Mouse (Mus musculus) adrenal gland, postnatal 4 days (tissue): Measurements from ENCODE around the gene Hnrnpa3. TPM values are rescaled to one million over a fixed set of nuclear protein-coding genes. Genes with fewer than 3 reads are reported as not detected.

Experiments
- DNase-seq, 2 experiments: peaks; one replicate each; pipeline ENCODE4 v3.0.0; 2021 to 2022; ENCODE audit warnings: low spot score in 2 of 2, mixed read lengths in 2 of 2
- microRNA-seq: library from miRNA; unstranded; fragments of <30 nt; microRNA quantifications from one replicate; pipeline ENCODE4 v1.2.0, GENCODE M21; 2021
- total RNA-seq, 2 experiments: library from RNA; stranded (reverse); gene quantifications; 2 replicates each; pipeline ENCODE4 v1.2.3; 2021

Gene Hnrnpa3
- total RNA-seq, 2 experiments from 2014 or later: 525 to 570 TPM

- DNase-seq: no peak
These were observed 42.9 kb downstream of the Hnrnpa3 start for GRCm38 (mm10) chr2:75701822-75702587.

- DNase-seq: no peak
These were observed 43.5 kb downstream of the Hnrnpa3 start for GRCm38 (mm10) chr2:75702588-75702976.

- peak; percentile 70 to 86 for DNase-seq
These were observed 44.5 kb downstream of the Hnrnpa3 start for GRCm38 (mm10) chr2:75703375-75704181.

- DNase-seq: peak; percentile 95 to 98
These were observed 45.4 kb downstream of the Hnrnpa3 start, which contains the start of gene Nfe2l2 for GRCm38 (mm10) chr2:75704234-75705161. TSS of gene Nfe2l2 (minus strand) at chr2:75704641.

DNA sequence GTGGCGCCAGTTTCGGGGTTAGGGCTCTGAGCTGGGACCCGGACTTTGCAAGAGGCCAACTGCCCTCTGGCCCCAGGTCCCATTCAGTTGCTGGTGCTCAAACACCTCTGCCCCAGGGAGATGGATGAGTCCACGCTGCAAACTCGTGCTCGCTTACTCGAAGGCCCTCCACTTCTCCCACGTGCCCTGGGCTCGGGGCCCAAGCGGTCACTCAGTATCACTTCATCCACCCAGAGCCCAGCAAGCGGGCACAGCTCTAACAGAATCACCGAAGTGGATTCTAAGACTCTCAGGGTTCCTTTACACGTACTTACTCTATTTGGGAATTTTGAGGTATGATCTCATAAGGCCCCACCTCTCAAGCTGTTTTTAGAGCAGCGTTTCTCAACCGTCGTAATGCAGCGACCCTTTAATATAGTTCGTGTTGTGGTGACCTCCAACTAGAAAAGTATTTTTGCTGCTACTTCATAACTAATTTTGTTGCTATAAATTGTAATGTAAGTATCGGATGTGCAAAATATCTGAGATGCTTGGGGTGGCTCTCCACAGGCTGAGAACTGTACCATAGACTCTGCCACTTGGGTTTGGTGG lies 46.2 kb downstream of the Hnrnpa3 start:
- DNase-seq: no peak

- DNase-seq: no peak
These were observed 47.4 kb downstream of the Hnrnpa3 start for GRCm38 (mm10) chr2:75706435-75706834.

- no peak for DNase-seq
These were observed 48.4 kb downstream of the Hnrnpa3 start for GRCm38 (mm10) chr2:75707420-75707819.

DNA sequence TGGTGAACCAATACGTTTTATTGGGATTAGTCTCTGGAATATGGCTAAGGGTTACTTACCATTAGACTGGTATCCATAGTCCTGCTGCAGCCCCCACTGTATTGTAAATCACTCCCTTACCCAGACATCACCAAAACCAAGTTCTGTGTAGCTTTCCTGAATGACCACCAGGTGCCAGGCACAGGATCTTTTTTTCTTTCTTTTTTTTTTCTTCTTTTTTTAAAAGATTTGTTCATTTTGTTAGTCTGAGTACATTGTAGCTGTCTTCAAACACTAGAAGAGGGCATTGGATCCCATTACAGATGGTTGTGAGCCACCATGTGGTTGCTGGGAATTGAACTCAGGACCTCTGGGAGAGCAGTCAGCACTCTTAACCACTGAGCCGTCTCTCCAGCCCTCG lies 54.0 kb downstream of the Hnrnpa3 start:
- no peak for DNase-seq

GRCm38 (mm10) chr2:75714766-75715165 lies 55.7 kb downstream of the Hnrnpa3 start:
- DNase-seq: no peak

DNA sequence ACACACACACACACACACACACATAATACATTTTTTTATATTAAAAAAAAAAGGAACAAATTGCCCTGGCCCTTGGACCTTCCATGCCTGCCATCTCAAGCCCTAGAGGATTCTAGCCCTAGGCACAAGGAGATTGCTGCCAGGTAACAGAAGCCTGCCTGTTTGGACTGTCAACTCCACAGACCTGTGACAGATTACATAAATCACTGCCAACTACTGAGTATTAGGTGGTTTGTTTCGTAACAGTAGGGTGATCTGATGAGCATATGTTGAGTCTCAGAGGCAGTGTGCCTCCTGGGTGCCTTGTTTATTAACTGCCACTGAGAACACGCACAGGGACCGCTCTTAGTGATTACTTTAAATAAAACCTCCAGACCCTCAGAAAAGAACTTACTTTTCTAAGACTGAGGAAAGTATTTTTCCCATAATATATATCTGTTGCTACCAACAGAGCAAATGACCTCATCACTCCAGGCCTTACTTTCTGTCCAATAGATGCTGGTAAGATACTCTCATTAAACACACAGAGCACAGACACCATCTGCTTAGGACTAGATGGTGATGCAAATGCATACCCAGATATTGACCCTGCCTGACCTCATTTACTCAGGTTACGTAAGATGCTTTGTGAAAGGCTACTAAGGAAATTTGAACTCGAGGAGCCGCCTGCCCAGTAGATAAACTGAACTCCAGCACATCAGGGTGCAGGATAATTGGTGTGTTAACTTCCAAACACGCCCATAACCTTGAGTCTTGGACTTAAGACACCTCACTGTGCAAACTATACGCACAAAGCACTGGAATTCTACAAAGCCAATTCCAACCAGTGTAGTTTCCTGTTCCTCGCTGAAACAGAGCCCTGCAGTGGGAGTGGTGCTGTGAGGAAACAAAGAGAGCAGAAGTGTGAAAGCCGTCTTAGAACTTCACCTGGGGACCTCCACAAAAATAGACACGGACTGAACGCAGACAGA lies 57.3 kb downstream of the Hnrnpa3 start:
- no peak for DNase-seq

Small RNAs within 50 kb of the gene (microRNA-seq; reads per million reads assigned to microRNA genes)
- gene Gm24574: not detected

Other genes starting within 250 kb of the Hnrnpa3 start
- gene Nfe2l2, start 45.4 kb downstream of the Hnrnpa3 start, total RNA-seq: 10 to 100 TPM; 71.3 to 80.4 TPM
- gene Agps, start 172.9 kb downstream of the Hnrnpa3 start, total RNA-seq: 10 to 100 TPM; 39.0 to 52.5 TPM